Mouse (Mus musculus): ENCODE results near the gene Kcnn3.
A peak's percentile ranks its signal among the peaks of the same experiment; 100 is the strongest.

Gene Kcnn3

GRCm38 (mm10) chr3:89672573-89673317, 152.8 kb downstream of the Kcnn3 start:
- DNase-seq (ENCODE audit: low read depth, low spot score), result peak; percentile 28
- Histone ChIP-seq H3K27me3 (ENCODE audit: control insufficient read depth, insufficient read depth, low read length, poor library complexity, severe bottlenecking) (no peaks in the 10 kb centered on the region), H3K36me3 (ENCODE audit: control insufficient read depth, insufficient read depth, low read length, poor library complexity, severe bottlenecking) (no peaks in the 10 kb centered on the region)

GRCm38 (mm10) chr3:89677617-89678016, 157.7 kb downstream of the Kcnn3 start:
- Histone ChIP-seq H3K27me3 (ENCODE audit: control insufficient read depth, insufficient read depth, low read length, poor library complexity, severe bottlenecking) (no peaks in the 10 kb centered on the region), H3K36me3 (ENCODE audit: control insufficient read depth, insufficient read depth, low read length, poor library complexity, severe bottlenecking) (no peaks in the 10 kb centered on the region)
- DNase-seq (ENCODE audit: low read depth, low spot score), result no peak

GRCm38 (mm10) chr3:89686031-89686430, 166.1 kb downstream of the Kcnn3 start:
- Histone ChIP-seq H3K36me3 (ENCODE audit: control insufficient read depth, insufficient read depth, low read length, poor library complexity, severe bottlenecking) (no peaks in the 10 kb centered on the region), H3K27me3 (ENCODE audit: control insufficient read depth, insufficient read depth, low read length, poor library complexity, severe bottlenecking) (no peaks in the 10 kb centered on the region; the same call in 1 of the 2 replicates)
- DNase-seq (ENCODE audit: low read depth, low spot score), result no peak

GRCm38 (mm10) chr3:89688694-89689581, 169.0 kb downstream of the Kcnn3 start:
- no peaks in the 10 kb centered on the region for H3K27me3 ChIP-seq (ENCODE audit: control insufficient read depth, insufficient read depth, low read length, poor library complexity, severe bottlenecking)
- DNase-seq (ENCODE audit: low read depth, low spot score), result peak; percentile 68
- no peaks in the 10 kb centered on the region for H3K36me3 ChIP-seq (ENCODE audit: control insufficient read depth, insufficient read depth, low read length, poor library complexity, severe bottlenecking)

GRCm38 (mm10) chr3:89691776-89692175, 171.8 kb downstream of the Kcnn3 start:
- Histone ChIP-seq H3K36me3 (ENCODE audit: control insufficient read depth, insufficient read depth, low read length, poor library complexity, severe bottlenecking) (no peaks in the 10 kb centered on the region), H3K27me3 (ENCODE audit: control insufficient read depth, insufficient read depth, low read length, poor library complexity, severe bottlenecking) (no peaks in the 10 kb centered on the region)
- no peak for DNase-seq (ENCODE audit: low read depth, low spot score)

GRCm38 (mm10) chr3:89696152-89696821, 176.3 kb downstream of the Kcnn3 start:
- DNase-seq (ENCODE audit: low read depth, low spot score), result no peak
- Histone ChIP-seq H3K36me3 (ENCODE audit: control insufficient read depth, insufficient read depth, low read length, poor library complexity, severe bottlenecking) (no peaks in the 10 kb centered on the region), H3K27me3 (ENCODE audit: control insufficient read depth, insufficient read depth, low read length, poor library complexity, severe bottlenecking) (no peaks in the 10 kb centered on the region)

GRCm38 (mm10) chr3:89698958-89699357, 179.0 kb downstream of the Kcnn3 start:
- H3K36me3 ChIP-seq (ENCODE audit: control insufficient read depth, insufficient read depth, low read length, poor library complexity, severe bottlenecking), result no peaks in the 10 kb centered on the region
- H3K27me3 ChIP-seq (ENCODE audit: control insufficient read depth, insufficient read depth, low read length, poor library complexity, severe bottlenecking), result no peaks in the 10 kb centered on the region
- DNase-seq (ENCODE audit: low read depth, low spot score), result no peak

GRCm38 (mm10) chr3:89700461-89700860, 180.5 kb downstream of the Kcnn3 start:
- Histone ChIP-seq H3K27me3 (ENCODE audit: control insufficient read depth, insufficient read depth, low read length, poor library complexity, severe bottlenecking) (no peaks in the 10 kb centered on the region), H3K36me3 (ENCODE audit: control insufficient read depth, insufficient read depth, low read length, poor library complexity, severe bottlenecking) (no peaks in the 10 kb centered on the region)
- peak; percentile 28 for DNase-seq (ENCODE audit: low read depth, low spot score)

- no peak for DNase-seq (ENCODE audit: low read depth, low spot score)
- no peaks in the 10 kb centered on the region for H3K36me3 ChIP-seq (ENCODE audit: control insufficient read depth, insufficient read depth, low read length, poor library complexity, severe bottlenecking)
- H3K27me3 ChIP-seq (ENCODE audit: control insufficient read depth, insufficient read depth, low read length, poor library complexity, severe bottlenecking), result no peaks in the 10 kb centered on the region
Observed at GRCm38 (mm10) chr3:89703596-89703995, 183.6 kb downstream of the Kcnn3 start.

- no peaks in the 10 kb centered on the region for H3K36me3 ChIP-seq (ENCODE audit: control insufficient read depth, insufficient read depth, low read length, poor library complexity, severe bottlenecking)
- H3K27me3 ChIP-seq (ENCODE audit: control insufficient read depth, insufficient read depth, low read length, poor library complexity, severe bottlenecking), result no peaks in the 10 kb centered on the region
- DNase-seq (ENCODE audit: low read depth, low spot score), result no peak
Observed at GRCm38 (mm10) chr3:89704064-89704463, 184.1 kb downstream of the Kcnn3 start.

GRCm38 (mm10) chr3:89714359-89715206, 194.6 kb downstream of the Kcnn3 start, which contains the start of gene Adar:
Gene Adar, plus strand, starts transcription at chr3:89715022.
- peak; percentile 85 for DNase-seq (ENCODE audit: low read depth, low spot score)
- Histone ChIP-seq H3K27me3 (ENCODE audit: control insufficient read depth, insufficient read depth, low read length, poor library complexity, severe bottlenecking) (no peaks in the 10 kb centered on the region), H3K36me3 (ENCODE audit: control insufficient read depth, insufficient read depth, low read length, poor library complexity, severe bottlenecking) (no peaks in the 10 kb centered on the region)

GRCm38 (mm10) chr3:89715207-89715966, 195.4 kb downstream of the Kcnn3 start:
- no peaks in the 10 kb centered on the region for H3K27me3 ChIP-seq (ENCODE audit: control insufficient read depth, insufficient read depth, low read length, poor library complexity, severe bottlenecking)
- no peaks in the 10 kb centered on the region for H3K36me3 ChIP-seq (ENCODE audit: control insufficient read depth, insufficient read depth, low read length, poor library complexity, severe bottlenecking)
- peak; percentile 23 for DNase-seq (ENCODE audit: low read depth, low spot score)

GRCm38 (mm10) chr3:89715967-89716256, 195.9 kb downstream of the Kcnn3 start:
- Histone ChIP-seq H3K27me3 (ENCODE audit: control insufficient read depth, insufficient read depth, low read length, poor library complexity, severe bottlenecking) (no peaks in the 10 kb centered on the region), H3K36me3 (ENCODE audit: control insufficient read depth, insufficient read depth, low read length, poor library complexity, severe bottlenecking) (no peaks in the 10 kb centered on the region)
- DNase-seq (ENCODE audit: low read depth, low spot score), result no peak

- no peaks in the 10 kb centered on the region for H3K36me3 ChIP-seq (ENCODE audit: control insufficient read depth, insufficient read depth, low read length, poor library complexity, severe bottlenecking)
- no peaks in the 10 kb centered on the region for H3K27me3 ChIP-seq (ENCODE audit: control insufficient read depth, insufficient read depth, low read length, poor library complexity, severe bottlenecking)
- no peak for DNase-seq (ENCODE audit: low read depth, low spot score)
Observed at GRCm38 (mm10) chr3:89722032-89722431, 202.1 kb downstream of the Kcnn3 start.

All from splenic B cell, adult 2 months (primary cell).